Mouse (Mus musculus): ENCODE data around the gene Hoxc11. TPM values are rescaled to one million over a fixed set of nuclear protein-coding genes. Genes with fewer than 3 reads are reported as not detected.

Gene Hoxc11
- polyA plus RNA-seq, 1 experiment: 1.2 TPM

DNA sequence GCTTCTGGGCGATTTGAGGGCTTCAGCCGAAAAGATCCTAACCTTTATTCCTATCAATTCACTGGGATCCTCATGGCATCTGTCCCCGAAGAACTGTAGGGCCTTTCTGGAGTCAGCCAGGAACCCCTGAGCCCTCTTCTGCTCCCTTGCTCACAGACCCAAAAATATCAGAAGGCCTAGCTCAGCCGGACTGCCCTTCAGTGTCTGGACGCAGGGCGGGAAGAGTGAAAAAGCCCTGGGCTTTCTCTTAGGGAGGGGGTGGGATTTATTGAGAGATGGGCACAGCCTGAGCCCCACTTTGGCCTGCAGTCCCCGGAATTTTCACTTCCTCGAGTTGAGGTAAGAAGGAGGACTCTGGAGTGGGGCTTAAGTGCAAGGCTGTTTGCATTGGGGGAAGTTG is 9.0 kb downstream of the Hoxc11 start:
- no peak overlapping the region for H3K27ac ChIP-seq (ENCODE audit: insufficient read depth, low read length)
- no peak overlapping the region; the same call in 1 of the 2 replicates for H3K4me3 ChIP-seq (ENCODE audit: insufficient read depth, low read length)
- TF ChIP-seq CTCF (IDR thresholded peaks at IDR 0.05; ENCODE audit: borderline replicate concordance, insufficient read depth, low read length) (no peak), POLR2A (IDR thresholded peaks at IDR 0.05; ENCODE audit: low read depth, low read length) (no peak)
- no peaks in the 10 kb centered on the region for H3K4me1 ChIP-seq (ENCODE audit: control insufficient read depth, insufficient read depth, low read length)

DNA sequence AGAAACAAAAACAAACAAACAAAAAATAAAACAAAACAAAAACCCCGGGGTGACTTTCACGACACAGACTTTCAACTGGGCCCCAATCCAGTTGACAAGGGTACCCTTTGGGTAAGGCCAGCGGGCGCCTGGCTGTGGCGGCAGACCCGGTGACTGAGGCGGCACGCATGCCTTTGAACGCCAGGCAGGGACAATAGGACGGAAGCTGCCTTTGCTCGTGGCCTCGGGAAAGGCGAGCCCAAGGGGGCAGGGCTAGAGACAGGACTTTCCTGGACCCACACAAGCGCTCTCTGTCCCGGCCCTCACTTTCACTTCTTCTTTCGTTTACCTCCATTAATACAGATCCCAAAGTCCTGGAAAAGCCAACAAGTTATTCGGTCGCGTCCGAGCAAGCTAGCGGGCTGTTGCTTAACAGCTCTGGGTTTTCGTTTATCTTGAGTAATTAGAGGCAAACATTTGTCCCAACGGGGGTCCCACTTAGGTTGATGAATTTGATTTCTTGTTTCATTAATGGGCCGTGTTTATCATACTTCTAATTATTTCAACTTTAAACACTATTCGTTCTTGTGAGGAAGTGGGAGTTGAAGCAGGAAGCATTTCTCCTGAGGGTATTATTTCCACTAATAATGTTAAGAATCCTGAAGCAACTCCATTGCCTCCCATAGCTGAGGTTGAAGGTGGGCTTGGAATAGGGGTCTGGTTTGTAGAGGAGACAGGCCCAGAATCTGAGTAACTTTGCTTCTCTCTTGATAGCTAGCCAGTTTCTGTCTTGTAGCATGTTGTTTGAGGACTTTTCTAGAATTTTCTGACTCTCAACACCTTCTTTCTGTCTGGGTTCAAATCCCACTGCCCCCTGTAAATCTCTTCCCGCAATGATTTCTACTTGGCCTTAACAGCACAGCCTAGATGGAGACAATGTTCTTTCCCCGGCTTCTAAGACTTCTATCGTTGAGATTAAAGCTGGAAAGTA is 9.7 kb downstream of the Hoxc11 start:
- H3K27ac ChIP-seq (ENCODE audit: insufficient read depth, low read length): 0 out of 2 replicates have a peak overlapping the region, but pooled peaks have one; percentile 31
- no peak overlapping the region for H3K4me3 ChIP-seq (ENCODE audit: insufficient read depth, low read length)
- no peak for TF ChIP-seq POLR2A (IDR thresholded peaks at IDR 0.05; ENCODE audit: low read depth, low read length)
- TF ChIP-seq CTCF (IDR thresholded peaks at IDR 0.05; ENCODE audit: borderline replicate concordance, insufficient read depth, low read length): no peak
- H3K4me1 ChIP-seq (ENCODE audit: control insufficient read depth, insufficient read depth, low read length): no peaks in the 10 kb centered on the region

DNA sequence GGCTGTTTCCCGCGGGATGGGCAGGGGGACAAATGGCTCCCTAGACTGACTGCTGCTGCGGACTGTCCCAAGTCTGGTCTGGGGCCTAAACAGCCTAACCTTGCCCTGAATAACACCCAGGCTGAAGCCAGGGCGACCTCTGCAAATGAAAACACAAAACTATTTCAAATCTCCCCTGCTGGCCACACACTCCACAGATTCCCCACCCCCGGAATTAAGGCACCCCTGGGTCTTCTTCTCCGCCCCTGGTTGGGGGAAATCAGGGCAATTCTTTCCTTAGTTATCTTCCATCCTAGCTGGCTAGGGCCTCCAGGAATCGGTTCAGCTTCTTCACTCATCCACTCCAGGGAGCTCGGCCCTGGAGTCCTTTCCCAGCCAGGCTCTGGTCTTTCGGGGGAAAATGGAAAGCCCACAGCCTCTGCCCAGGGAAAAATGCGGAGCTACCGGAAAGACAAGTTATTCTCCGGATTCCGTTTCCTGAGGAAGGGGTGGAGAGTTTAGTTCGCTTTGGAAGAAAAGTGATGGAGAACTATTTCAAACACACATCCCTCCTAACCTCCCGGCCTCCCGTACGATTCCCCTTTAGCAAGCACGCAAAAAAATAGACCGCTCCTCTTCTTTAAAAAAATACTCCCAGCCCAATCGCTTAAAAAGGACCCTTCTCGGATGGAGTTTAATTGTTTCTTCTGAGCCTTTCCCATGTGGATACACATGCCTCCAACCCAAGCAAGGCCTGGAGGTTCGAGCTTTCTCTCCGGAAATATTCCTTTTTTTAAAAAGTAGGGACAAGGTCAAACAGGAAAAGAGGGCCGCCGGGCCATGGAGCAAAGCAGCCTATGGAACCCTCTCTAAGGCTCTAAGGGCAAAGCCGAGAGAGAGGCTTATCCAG is 11.0 kb downstream of the Hoxc11 start:
- no peak for TF ChIP-seq POLR2A (IDR thresholded peaks at IDR 0.05; ENCODE audit: low read depth, low read length)
- no peak for TF ChIP-seq CTCF (IDR thresholded peaks at IDR 0.05; ENCODE audit: borderline replicate concordance, insufficient read depth, low read length)
- Histone ChIP-seq H3K4me3 (ENCODE audit: insufficient read depth, low read length) (no peak overlapping the region), H3K27ac (ENCODE audit: insufficient read depth, low read length) (no peak overlapping the region; the same call in 1 of the 2 replicates)

DNA sequence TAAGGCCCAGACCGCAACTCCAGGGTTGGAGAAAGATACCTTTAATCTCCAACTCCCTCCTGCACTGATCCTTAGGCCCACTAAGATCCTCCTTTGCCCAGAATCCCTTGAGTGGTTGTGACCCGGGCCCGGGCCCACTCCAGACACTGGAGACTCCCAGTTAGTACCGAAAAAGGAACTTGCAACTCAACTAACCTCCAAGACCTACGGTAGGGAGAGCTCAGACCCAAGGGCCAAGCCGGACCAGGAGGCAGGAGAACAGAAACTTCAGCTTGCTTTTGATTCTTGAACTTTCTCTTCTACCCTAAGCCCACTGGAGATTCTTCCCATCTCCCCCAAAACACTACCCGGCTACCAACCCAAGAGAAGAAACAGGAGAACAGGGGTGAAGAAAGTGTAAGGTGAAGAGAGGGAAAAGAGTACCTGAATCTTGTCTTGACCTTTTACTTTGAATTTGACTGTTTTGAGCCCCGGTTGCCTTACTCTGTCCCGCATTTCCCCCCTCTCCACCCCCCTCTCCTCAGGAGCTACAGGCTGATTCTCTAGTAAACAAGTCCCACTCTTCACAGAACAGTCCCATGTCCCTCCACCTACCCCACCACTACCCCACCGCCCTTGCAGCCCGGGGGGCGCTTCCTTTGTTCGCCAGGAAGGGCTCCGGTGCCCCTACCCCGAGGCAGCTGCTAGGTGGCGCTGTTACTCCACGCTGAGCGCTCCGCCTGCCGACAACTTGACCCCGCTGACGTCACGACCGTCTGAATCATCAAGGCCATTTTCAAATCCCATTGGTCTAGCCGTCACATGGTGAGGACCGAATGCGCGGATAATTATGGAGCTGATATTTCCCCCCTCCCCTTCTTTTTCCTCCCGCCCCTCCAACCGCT is 11.9 kb downstream of the Hoxc11 start:
- no peaks in the 10 kb centered on the region for H3K4me1 ChIP-seq (ENCODE audit: control insufficient read depth, insufficient read depth, low read length)
- peak overlapping the region; percentile 35 for H3K4me3 ChIP-seq (ENCODE audit: insufficient read depth, low read length)
- no peak overlapping the region; the same call in 1 of the 2 replicates for H3K27ac ChIP-seq (ENCODE audit: insufficient read depth, low read length)
- TF ChIP-seq CTCF (IDR thresholded peaks at IDR 0.05; ENCODE audit: borderline replicate concordance, insufficient read depth, low read length) (peak; percentile 89), POLR2A (IDR thresholded peaks at IDR 0.05; ENCODE audit: low read depth, low read length) (no peak)

More for the DNA sequence above, 11.0 kb downstream of the Hoxc11 start:
- no peaks in the 10 kb centered on the region for H3K4me1 ChIP-seq (ENCODE audit: control insufficient read depth, insufficient read depth, low read length)

DNA sequence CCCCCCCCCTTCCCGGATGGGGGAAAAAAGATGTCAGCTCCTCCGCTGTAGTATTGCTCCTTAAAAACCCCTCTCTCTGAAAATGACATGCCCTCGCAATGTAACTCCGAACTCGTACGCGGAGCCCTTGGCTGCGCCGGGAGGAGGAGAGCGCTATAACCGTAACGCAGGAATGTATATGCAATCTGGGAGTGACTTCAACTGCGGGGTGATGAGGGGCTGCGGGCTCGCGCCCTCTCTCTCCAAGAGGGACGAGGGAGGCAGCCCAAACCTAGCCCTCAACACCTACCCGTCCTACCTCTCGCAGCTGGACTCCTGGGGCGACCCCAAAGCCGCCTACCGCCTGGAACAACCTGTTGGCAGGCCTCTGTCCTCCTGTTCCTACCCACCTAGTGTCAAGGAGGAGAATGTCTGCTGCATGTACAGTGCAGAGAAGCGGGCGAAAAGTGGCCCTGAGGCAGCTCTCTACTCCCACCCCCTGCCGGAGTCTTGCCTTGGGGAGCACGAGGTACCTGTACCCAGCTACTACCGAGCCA is 12.6 kb downstream of the Hoxc11 start, which contains the start of gene Hoxc10:
Gene Hoxc10, plus strand, starts transcription at position 21 of the 536 bp plus-strand sequence.
- no peak for TF ChIP-seq CTCF (IDR thresholded peaks at IDR 0.05; ENCODE audit: borderline replicate concordance, insufficient read depth, low read length)
- TF ChIP-seq POLR2A (IDR thresholded peaks at IDR 0.05; ENCODE audit: low read depth, low read length): 0 out of 2 replicates have a peak, but pooled peaks have one; percentile 28

DNA sequence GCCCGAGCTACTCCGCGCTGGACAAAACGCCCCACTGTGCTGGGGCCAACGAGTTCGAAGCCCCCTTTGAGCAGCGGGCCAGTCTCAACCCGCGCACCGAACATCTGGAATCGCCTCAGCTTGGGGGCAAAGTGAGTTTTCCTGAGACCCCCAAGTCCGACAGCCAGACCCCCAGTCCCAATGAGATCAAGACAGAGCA is 13.0 kb downstream of the Hoxc11 start, which contains the start of gene Hoxc5:
Gene Hoxc5, plus strand, starts transcription at position 132 of the 199 bp plus-strand sequence.
- peak within 1 kb of the TSS; percentile 35 for H3K4me3 ChIP-seq (ENCODE audit: insufficient read depth, low read length)
- H3K27ac ChIP-seq (ENCODE audit: insufficient read depth, low read length): no peak within 1 kb of the TSS

More for the DNA sequence above, 12.6 kb downstream of the Hoxc11 start, which contains the start of gene Hoxc10:
- Histone ChIP-seq H3K27ac (ENCODE audit: insufficient read depth, low read length) (no peak within 1 kb of the TSS; the same call in 1 of the 2 replicates), H3K4me3 (ENCODE audit: insufficient read depth, low read length) (peak within 1 kb of the TSS; percentile 35), H3K4me1 (ENCODE audit: control insufficient read depth, insufficient read depth, low read length) (no peaks in the 10 kb centered on the region)

DNA sequence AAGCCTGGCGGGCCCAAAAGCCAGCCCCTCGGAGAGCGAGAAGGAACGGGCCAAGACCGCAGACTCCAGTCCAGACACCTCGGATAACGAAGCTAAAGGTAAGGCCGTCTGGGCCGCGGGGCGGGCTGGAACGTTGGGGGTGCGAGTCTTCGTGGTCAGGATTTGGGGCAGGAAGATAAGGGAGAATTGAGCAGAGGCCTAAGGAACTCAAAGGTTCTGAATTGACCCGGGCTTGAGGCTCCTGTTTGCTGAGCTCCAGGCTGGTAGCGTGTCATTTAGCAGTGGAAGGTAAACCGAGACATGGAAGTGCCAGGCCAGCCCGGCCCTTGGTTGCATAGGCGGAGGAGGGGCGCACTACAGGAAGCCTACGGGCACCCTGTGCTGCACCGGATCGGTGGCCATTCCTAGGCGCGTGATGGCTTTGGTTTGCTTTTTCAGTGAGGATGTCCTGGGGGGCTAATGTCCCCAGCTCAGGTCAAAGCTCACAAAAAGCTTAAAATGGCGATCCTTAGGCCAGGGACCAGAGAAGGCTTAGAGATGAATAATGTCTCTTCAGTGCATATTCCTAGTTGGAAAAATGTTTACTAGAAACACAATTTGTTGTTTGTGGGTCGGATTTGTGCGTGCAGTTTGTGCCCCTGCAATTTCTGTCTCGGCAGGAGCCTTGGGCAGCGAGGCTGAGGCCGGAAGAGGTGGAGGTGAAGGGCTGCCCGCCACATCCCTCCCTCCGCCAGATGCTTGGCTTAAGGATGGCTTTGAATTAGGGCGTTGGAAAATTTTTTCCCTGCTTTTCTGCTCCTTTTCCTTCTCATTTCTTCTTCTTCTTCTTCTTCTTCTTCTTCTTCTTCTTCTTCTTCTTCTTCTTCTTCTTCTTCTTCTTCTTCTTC is 13.5 kb downstream of the Hoxc11 start:
- no peaks in the 10 kb centered on the region for H3K4me1 ChIP-seq (ENCODE audit: control insufficient read depth, insufficient read depth, low read length)
- H3K4me3 ChIP-seq (ENCODE audit: insufficient read depth, low read length): peak overlapping the region; percentile 35
- TF ChIP-seq CTCF (IDR thresholded peaks at IDR 0.05; ENCODE audit: borderline replicate concordance, insufficient read depth, low read length) (no peak), POLR2A (IDR thresholded peaks at IDR 0.05; ENCODE audit: low read depth, low read length) (no peak)
- no peak overlapping the region for H3K27ac ChIP-seq (ENCODE audit: insufficient read depth, low read length)

More for the DNA sequence above, 13.0 kb downstream of the Hoxc11 start, which contains the start of gene Hoxc5:
- no peaks in the 10 kb centered on the region for H3K4me1 ChIP-seq (ENCODE audit: control insufficient read depth, insufficient read depth, low read length)
- TF ChIP-seq CTCF (IDR thresholded peaks at IDR 0.05; ENCODE audit: borderline replicate concordance, insufficient read depth, low read length) (no peak), POLR2A (IDR thresholded peaks at IDR 0.05; ENCODE audit: low read depth, low read length) (no peak)

DNA sequence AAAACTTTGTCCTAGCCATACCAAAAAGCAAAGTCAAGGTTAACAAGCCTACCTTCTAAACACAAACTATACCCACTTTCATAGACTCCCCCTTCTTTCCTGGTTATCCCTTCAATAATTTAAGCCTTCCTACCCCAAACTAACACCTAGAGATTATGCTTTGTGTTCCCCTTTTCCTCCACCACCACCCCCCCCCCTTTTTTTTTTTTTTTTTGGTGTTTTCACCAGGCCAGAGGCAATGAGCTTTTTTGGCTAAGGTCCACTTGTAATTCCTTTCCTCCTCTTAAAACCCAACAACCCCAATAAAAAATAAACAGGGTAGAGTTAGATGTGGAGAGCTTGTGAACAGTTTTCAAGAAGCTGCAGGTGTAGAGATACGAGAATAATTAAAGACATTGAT is 15.1 kb downstream of the Hoxc11 start:
- no peak for TF ChIP-seq POLR2A (IDR thresholded peaks at IDR 0.05; ENCODE audit: low read depth, low read length)
- no peak for TF ChIP-seq CTCF (IDR thresholded peaks at IDR 0.05; ENCODE audit: borderline replicate concordance, insufficient read depth, low read length)
- no peaks in the 10 kb centered on the region for H3K4me1 ChIP-seq (ENCODE audit: control insufficient read depth, insufficient read depth, low read length)
- peak overlapping the region; percentile 35; the same call in 1 of the 2 replicates for H3K4me3 ChIP-seq (ENCODE audit: insufficient read depth, low read length)
- no peak overlapping the region for H3K27ac ChIP-seq (ENCODE audit: insufficient read depth, low read length)

Measured in embryonic fibroblast, embryonic 13.5 days (primary cell).